Mouse (Mus musculus) lung, postnatal 0 days (tissue): ENCODE results near the gene Sp6.

Source experiments
- CTCF ChIP-seq: IDR thresholded peaks from 2 replicates; pipeline ENCODE4 v1.5.1; 2016; ENCODE audit warnings: antibody characterized with exemption, mild to moderate bottlenecking
- EP300 ChIP-seq: IDR thresholded peaks from 2 replicates; pipeline ENCODE4 v1.6.1; 2016; ENCODE audit warnings: antibody characterized with exemption, mild to moderate bottlenecking, control low read depth

GRCm38 (mm10) chr11:97048090-97048650, 35.0 kb downstream of the Sp6 start:
- TF ChIP-seq CTCF (no peak), EP300 (0 out of 2 replicates have a peak, but pooled peaks have one; percentile 48)
